Mouse (Mus musculus): ENCODE measurements around the gene Nmrk2. TPM values are rescaled to one million over a fixed set of nuclear protein-coding genes. Genes with fewer than 3 reads are reported as not detected.

Gene Nmrk2
- total and polyA plus RNA-seq, 3 experiments, result not detected

- Histone ChIP-seq H3K4me2 (ENCODE audit: insufficient read depth, low read depth, poor library complexity, severe bottlenecking) (peak within 1 kb of the TSS; percentile 24), H3K4me3 (replicated peaks in 1 of 3; ENCODE audit: low read depth in 2 of 3, low read length in 2 of 3, poor library complexity in 1 of 3) (peak within 1 kb of the TSS; percentile 60 to 77 (median 66)), H3K27me3 (replicated peaks) (no peaks in the 10 kb centered on the region), H3K9ac (ENCODE audit: insufficient read depth, low read depth) (peak within 1 kb of the TSS; percentile 64), H3K4me1 (ENCODE audit: control insufficient read depth in 1 of 2, insufficient read depth in 2 of 2) (peaks cover 22 to 49% of the 10 kb centered on the region in 2 experiments), H3K36me3 (replicated peaks in 1 of 2; ENCODE audit: control insufficient read depth in 1 of 2, insufficient read depth in 1 of 2, low read length in 1 of 2) (peaks cover 69 to 81% of the 10 kb centered on the region in 2 experiments), H3K9me3 (replicated peaks; ENCODE audit: low read length) (no peaks in the 10 kb centered on the region), H3K27ac (ENCODE audit: insufficient read depth, low read depth) (peak within 1 kb of the TSS; percentile 85), H3K79me2 (replicated peaks; ENCODE audit: control insufficient read depth, extremely low read depth, insufficient read depth, poor library complexity, severe bottlenecking) (peaks cover 30% of the 10 kb centered on the region)
- in situ Hi-C loops (cut with MboI; ENCODE audit: low pct_ligation_motif_present, low pct_unique_long_range_greater_than_20kb, low sequenced_read_pairs) (no loop called here), dilution Hi-C loops (cut with MboI; ENCODE audit: extremely low pct_ligation_motif_present, extremely low pct_unique_long_range_greater_than_20kb, low sequenced_read_pairs) (no loop called here)
- peak; percentile 100 for DNase-seq (ENCODE audit: extremely low read depth)
- peak; percentile 73; the same call in 1 of the 2 replicates for TF ChIP-seq KAT2A (IDR thresholded peaks at IDR 0.05; ENCODE audit: insufficient replicate concordance, low read length)
- no peak for TF ChIP-seq PAX5 (IDR thresholded peaks at IDR 0.05; ENCODE audit: low read length)
- TF ChIP-seq UBTF (IDR thresholded peaks at IDR 0.05; ENCODE audit: low read depth, low read length), result no peak
- no peak for TF ChIP-seq MAFK (IDR thresholded peaks at IDR 0.05; ENCODE audit: insufficient replicate concordance, low read length)
- TF ChIP-seq SMC3 (IDR thresholded peaks at IDR 0.05; ENCODE audit: low read depth, low read length), result no peak; the same call in 1 of the 2 replicates
- TF ChIP-seq ZKSCAN1 (IDR thresholded peaks at IDR 0.05; ENCODE audit: borderline replicate concordance, low read depth, low read length), result peak; percentile 30; the same call in 1 of the 2 replicates
- peak; percentile 62; the same call in 1 of the 2 replicates for TF ChIP-seq NELFE (IDR thresholded peaks at IDR 0.05; ENCODE audit: low read depth, low read length)
- no peak for TF ChIP-seq RAD21 (IDR thresholded peaks at IDR 0.05; ENCODE audit: low read depth, low read length)
- peak; percentile 91 for TF ChIP-seq POLR2A (IDR thresholded peaks at IDR 0.05; ENCODE audit: low read depth, low read length)
- no peak for TF ChIP-seq CTCF (conservative IDR thresholded peaks at IDR 0.05 in 1 of 2, IDR thresholded peaks at IDR 0.05 in 1 of 2; ENCODE audit: low read depth in 2 of 2, low read length in 2 of 2)
- peak; percentile 97 for TF ChIP-seq CHD2 (IDR thresholded peaks at IDR 0.05; ENCODE audit: low read length)
- 0 out of 2 replicates have a peak, but pooled peaks have one; percentile 40 for TF ChIP-seq BHLHE40 (IDR thresholded peaks at IDR 0.05; ENCODE audit: low read depth, low read length)
- TF ChIP-seq ETS1 (conservative IDR thresholded peaks at IDR 0.05; ENCODE audit: low read depth, low read length), result no peak
- TF ChIP-seq IRF4 (IDR thresholded peaks at IDR 0.05; ENCODE audit: low read depth, low read length), result peak; percentile 41; the same call in 1 of the 2 replicates
- TF ChIP-seq ZMIZ1 (IDR thresholded peaks at IDR 0.05; ENCODE audit: low read depth, low read length), result peak; percentile 99
- no peak for TF ChIP-seq EP300 (IDR thresholded peaks at IDR 0.05; ENCODE audit: low read length)
- TF ChIP-seq MEF2A (IDR thresholded peaks at IDR 0.05; ENCODE audit: borderline replicate concordance, low read depth, low read length), result peak; percentile 73
- peak; percentile 67; the same call in 1 of the 2 replicates for TF ChIP-seq USF2 (conservative IDR thresholded peaks at IDR 0.05; ENCODE audit: low read depth, low read length)
- peak; percentile 96 for TF ChIP-seq ELF1 (IDR thresholded peaks at IDR 0.05; ENCODE audit: low read depth, low read length)
- TF ChIP-seq USF1 (IDR thresholded peaks at IDR 0.05; ENCODE audit: low read depth, low read length), result no peak
- TF ChIP-seq E2F4 (IDR thresholded peaks at IDR 0.05; ENCODE audit: insufficient replicate concordance, low read depth, low read length), result no peak
- peak; percentile 5; the same call in 1 of the 2 replicates for TF ChIP-seq GABPA (IDR thresholded peaks at IDR 0.05; ENCODE audit: insufficient replicate concordance, low read depth, low read length)
- TF ChIP-seq MAX (IDR thresholded peaks at IDR 0.05; ENCODE audit: low read length), result peak; percentile 46
- TF ChIP-seq ZNF384 (IDR thresholded peaks at IDR 0.05; ENCODE audit: low read depth, low read length), result no peak
- TF ChIP-seq TCF12 (IDR thresholded peaks at IDR 0.05; ENCODE audit: low read depth, low read length), result peak; percentile 56; the same call in 1 of the 2 replicates
- 0 out of 2 replicates have a peak, but pooled peaks have one; percentile 42 for TF ChIP-seq RCOR1 (conservative IDR thresholded peaks at IDR 0.05; ENCODE audit: low read depth, low read length)
- TF ChIP-seq MXI1 (IDR thresholded peaks at IDR 0.05; ENCODE audit: low read depth, low read length), result peak; percentile 24
- peak; percentile 89 for TF ChIP-seq JUN (IDR thresholded peaks at IDR 0.05; ENCODE audit: insufficient read depth, low read depth, low read length)
- TF ChIP-seq CHD1 (IDR thresholded peaks at IDR 0.05; ENCODE audit: low read depth, low read length), result no peak
- peak; percentile 86 for TF ChIP-seq HCFC1 (IDR thresholded peaks at IDR 0.05; ENCODE audit: low read depth, low read length)
- peak; percentile 87 for TF ChIP-seq NRF1 (IDR thresholded peaks at IDR 0.05; ENCODE audit: low read depth, low read length)
- TF ChIP-seq TBP (conservative IDR thresholded peaks at IDR 0.05; ENCODE audit: low read depth, low read length), result no peak
- peak; percentile 100 for TF ChIP-seq POLR2AphosphoS2 (IDR thresholded peaks at IDR 0.05; ENCODE audit: low read depth, low read length)
- TF ChIP-seq MYC (IDR thresholded peaks at IDR 0.05; ENCODE audit: low read depth, low read length), result peak; percentile 64
- TF ChIP-seq ZC3H11A (IDR thresholded peaks at IDR 0.05; ENCODE audit: low read depth, low read length), result no peak
- TF ChIP-seq JUND (conservative IDR thresholded peaks at IDR 0.05; ENCODE audit: low read depth, low read length), result peak; percentile 95
- TF ChIP-seq MAZ (IDR thresholded peaks at IDR 0.05; ENCODE audit: low read depth, low read length), result peak; percentile 78; the same call in 1 of the 2 replicates
Measured at GRCm38 (mm10) chr10:81182336-81183333, 19.2 kb downstream of the Nmrk2 start, which contains the start of gene Dapk3. TSS of gene Dapk3 (plus strand) at chr10:81183005.
